ENCODE assay signal across 8 mouse cellular contexts in the genomic region with DNA sequence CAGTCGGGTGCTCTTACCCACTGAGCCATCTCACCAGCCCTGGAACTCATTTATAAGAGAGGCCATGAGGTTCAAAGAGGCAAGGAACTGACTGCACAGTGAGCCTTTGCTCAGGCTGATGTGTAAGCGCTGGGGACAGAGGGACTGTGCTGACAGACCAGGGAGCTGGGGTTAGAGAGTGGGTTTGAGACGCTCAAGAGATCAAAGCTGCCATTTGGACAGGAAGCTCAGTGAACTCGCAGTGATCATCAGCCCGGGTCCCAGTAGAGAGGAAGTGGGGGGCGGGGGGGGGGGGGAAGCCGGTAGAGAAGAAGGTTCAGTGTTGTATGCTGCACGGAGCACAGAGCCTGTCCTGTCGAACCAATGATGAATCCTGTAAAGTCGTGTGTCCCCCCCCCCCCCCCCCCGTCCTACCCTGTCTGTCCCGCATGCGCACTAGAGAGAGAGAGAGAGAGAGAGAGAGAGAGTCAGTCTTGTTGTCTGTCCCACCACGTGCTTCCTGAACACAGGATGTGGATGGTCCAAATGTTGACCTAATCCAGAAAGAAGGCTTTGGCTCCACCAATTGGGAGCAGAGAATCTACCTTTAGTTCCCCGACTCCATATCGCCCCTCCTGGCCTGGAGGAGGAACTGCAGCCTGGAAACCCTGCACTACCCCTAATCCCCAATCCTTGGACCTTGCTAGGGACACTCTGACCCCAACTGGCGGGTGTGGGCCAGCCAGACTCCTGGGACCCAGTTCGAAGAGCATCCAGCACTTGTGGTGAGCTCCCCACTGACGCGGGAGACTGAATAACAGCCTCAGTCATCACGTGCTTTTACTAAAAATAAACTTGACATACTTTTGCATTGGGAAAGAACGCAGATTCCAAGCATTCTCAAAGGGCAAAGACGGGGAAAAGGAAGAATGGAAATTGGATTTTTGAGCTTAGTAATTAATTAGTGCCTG. TPM values are rescaled to one million over a fixed set of nuclear protein-coding genes. Genes with fewer than 3 reads are reported as not detected.
A peak's percentile ranks its signal among the peaks of the same experiment; 100 is the strongest.
DNase-seq lines count a peak whose midpoint lies in the region; ATAC-seq and TF ChIP-seq lines count a peak whose summit lies in the region.

No protein-coding gene starts in this region.

- peaks cover 14% of the 10 kb centered on the region for H3K4me1 ChIP-seq in heart, embryonic 13.5 days
- peaks cover 31% of the 10 kb centered on the region for H3K4me1 ChIP-seq in liver, postnatal 0 days (ENCODE audit: insufficient read depth)

- no peaks in the 10 kb centered on the region for H3K9me3 ChIP-seq in heart, embryonic 13.5 days
- H3K9me3 ChIP-seq in liver, postnatal 0 days (ENCODE audit: low read length): no peaks in the 10 kb centered on the region

- H3K4me2 ChIP-seq in heart, embryonic 13.5 days: peak overlapping the region; percentile 34
- 0 out of 2 replicates have a peak overlapping the region, but pooled peaks have one; percentile 9 for H3K4me2 ChIP-seq in liver, postnatal 0 days (ENCODE audit: low read depth, low read length)

- H3K27me3 ChIP-seq in heart, embryonic 13.5 days (replicated peaks): 0 out of 2 replicates have a peak, but pooled peaks cover 12% of the 10 kb centered on the region
- H3K27me3 ChIP-seq in liver, postnatal 0 days (ENCODE audit: insufficient read depth, low read length): no peaks in the 10 kb centered on the region

- TF ChIP-seq EP300 in liver, postnatal 0 days (IDR thresholded peaks at IDR 0.05; ENCODE audit: low read depth): no peak

- H3K36me3 ChIP-seq in heart, embryonic 13.5 days: no peaks in the 10 kb centered on the region
- no peaks in the 10 kb centered on the region for H3K36me3 ChIP-seq in liver, postnatal 0 days (replicated peaks; ENCODE audit: insufficient read depth, low read length)

- no peak overlapping the region for H3K9ac ChIP-seq in heart, embryonic 13.5 days
- no peak overlapping the region for H3K9ac ChIP-seq in liver, postnatal 0 days (replicated peaks)

- no peak for ATAC-seq in heart, embryonic 13.5 days (ENCODE audit: extremely low read depth, insufficient number of reproducible peaks, low FRiP score, low TSS enrichment)
- ATAC-seq in liver, postnatal 0 days: peak; percentile 35

- WGBS in heart, embryonic 13.5 days: 52% methylated on average over 22 of the region's 23 CpGs
- 47% methylated on average over 19 of the region's 23 CpGs for WGBS in liver, postnatal 0 days (ENCODE audit: insufficient replicate concordance)

- no peak overlapping the region for H3K4me3 ChIP-seq in heart, embryonic 13.5 days
- H3K4me3 ChIP-seq in liver, postnatal 0 days (ENCODE audit: low read depth, low read length): no peak overlapping the region

- peak; percentile 58 for DNase-seq in adrenal gland, postnatal 10 days
- no peak for DNase-seq in adrenal gland, adult 2 months
- peak; percentile 97 for DNase-seq in Muller cell, postnatal 12 days (ENCODE audit: inconsistent ontology term)
- peak; percentile 57 for DNase-seq in liver, postnatal 0 days
- peak; percentile 65 for DNase-seq in testis, postnatal 14 days (ENCODE audit: low spot score)
- no peak for DNase-seq in adrenal gland, adult 18-20 months (ENCODE audit: low spot score in 2 of 2)
- DNase-seq in urinary bladder, postnatal 10 days (ENCODE audit: low spot score): no peak

- TF ChIP-seq CTCF in liver, postnatal 0 days (IDR thresholded peaks at IDR 0.05; ENCODE audit: low read depth): peak; percentile 78

- peak overlapping the region; percentile 73 for H3K27ac ChIP-seq in heart, embryonic 13.5 days (replicated peaks)
- H3K27ac ChIP-seq in liver, postnatal 0 days (ENCODE audit: low read depth): peak overlapping the region; percentile 46

RNA-seq across cellular contexts. Expression of gene Tmem189, which starts 23.5 kb away (rescaled TPM):
- 10 to 100 TPM; 31.2 to 33.5 TPM for total RNA-seq in adrenal gland, postnatal 10 days (2021)
- total RNA-seq in adrenal gland, adult 2 months (2021): 10 to 100 TPM; 29.9 to 30.1 TPM
- 72.0 and 77.3 TPM in 2 replicates for polyA plus RNA-seq in adrenal gland, adult 2 months (2012; rRNA removed)
- 37.4 and 37.6 TPM in 2 replicates for polyA plus RNA-seq in heart, embryonic 13.5 days (2015; fragmentation: Nextera tagmentation; extraction: Ambion mirVana)
- polyA plus RNA-seq in liver, postnatal 0 days (2015; fragmentation: Nextera tagmentation; extraction: Ambion mirVana): 9.8 and 10.1 TPM in 2 replicates
- total RNA-seq in adrenal gland, adult 18-20 months (2021): 10 to 100 TPM; 21.4 to 26.6 TPM

RNA-seq across cellular contexts. Expression of gene Cebpb, which starts 24.4 kb away (rescaled TPM):
- 100 to 1,000 TPM; 269 to 439 TPM for total RNA-seq in adrenal gland, postnatal 10 days (2021)
- total RNA-seq in adrenal gland, adult 2 months (2021): 100 to 1,000 TPM; 366 to 466 TPM
- polyA plus RNA-seq in adrenal gland, adult 2 months (2012; rRNA removed): 3,420 and 4,353 TPM in 2 replicates
- 2.0 and 4.5 TPM in 2 replicates for polyA plus RNA-seq in heart, embryonic 13.5 days (2015; fragmentation: Nextera tagmentation; extraction: Ambion mirVana)
- polyA plus RNA-seq in liver, postnatal 0 days (2015; fragmentation: Nextera tagmentation; extraction: Ambion mirVana): 27.5 and 43.6 TPM in 2 replicates
- 100 to 1,000 TPM; 433 to 502 TPM for total RNA-seq in adrenal gland, adult 18-20 months (2021)

RNA-seq across cellular contexts. Expression of gene Gm20431, which starts 51.9 kb away (rescaled TPM):
- total RNA-seq in adrenal gland, postnatal 10 days (2021): 10 to 100 TPM; 16.4 to 17.5 TPM
- 10 to 100 TPM; 20.0 to 21.0 TPM for total RNA-seq in adrenal gland, adult 2 months (2021)
- 31.2 and 38.6 TPM in 2 replicates for polyA plus RNA-seq in adrenal gland, adult 2 months (2012; rRNA removed)
- 1.9 and 4.5 TPM in 2 replicates for polyA plus RNA-seq in heart, embryonic 13.5 days (2015; fragmentation: Nextera tagmentation; extraction: Ambion mirVana)
- 1.7 and 2.4 TPM in 2 replicates for polyA plus RNA-seq in liver, postnatal 0 days (2015; fragmentation: Nextera tagmentation; extraction: Ambion mirVana)
- total RNA-seq in adrenal gland, adult 18-20 months (2021): 10 to 100 TPM; 11.6 to 15.2 TPM

Comparison
In these comparisons a context has a peak if more than half of its experiments do, and no peak if none do; other contexts are left out.
1. DNase-seq: peak in adrenal gland, postnatal 10 days (single experiment), Muller cell, postnatal 12 days (single experiment), liver, postnatal 0 days (single experiment) and testis, postnatal 14 days (single experiment); none in adrenal gland, adult 2 months (single experiment), adrenal gland, adult 18-20 months (0 of 2) and urinary bladder, postnatal 10 days (single experiment).